Mouse (Mus musculus) gastrocnemius, adult 8-10 months (tissue): ENCODE data around the gene Gm4141. TPM values are rescaled to one million over a fixed set of nuclear protein-coding genes. Genes with fewer than 3 reads are reported as not detected.
"Not testable (repeated sequence)": the region's sequence is repeated elsewhere in the genome, so short reads cannot be mapped to it uniquely, and the experiment has no call there.

Experiments
- DNase-seq, 2 experiments: peaks; one replicate each; pipeline ENCODE4 v3.0.0; 2022; ENCODE audit warnings: low spot score in 2 of 2
- total RNA-seq, 4 experiments: library from RNA; stranded (reverse); gene quantifications; 2 replicates each; pipeline ENCODE4 v1.2.4; 2022

Gm4141 gene
- total RNA-seq: not detected

- DNase-seq: not testable (repeated sequence)
These were observed at the start of gene Gm4141 for GRCm38 (mm10) chr7:20576141-20576540. TSS of gene Gm4141 (minus strand) at chr7:20576241.

- not testable (repeated sequence) for DNase-seq
These were observed 22.9 kb upstream of the Gm4141 start, which contains the start of gene Gm4513 for GRCm38 (mm10) chr7:20598921-20599320. TSS of gene Gm4513 (minus strand) at chr7:20599021.

- DNase-seq: not testable (repeated sequence)
These were observed 30.4 kb downstream of the Gm4141 start, which contains the start of gene Gm5726 for GRCm38 (mm10) chr7:20545657-20546056. TSS of gene Gm5726 (minus strand) at chr7:20545757.

- DNase-seq: not testable (repeated sequence)
These were observed 42.5 kb downstream of the Gm4141 start, which contains the start of gene Vmn1r104 for GRCm38 (mm10) chr7:20533537-20533936. TSS of gene Vmn1r104 (plus strand) at chr7:20533837.

Other genes with a start within 250 kb of the Gm4141 start
- not detected for gene Gm4133, start 242.2 kb downstream of the Gm4141 start, total RNA-seq
- not detected for gene Gm5728, start 200.8 kb downstream of the Gm4141 start, total RNA-seq
- not detected for gene Vmn1r100, start 158.3 kb downstream of the Gm4141 start, total RNA-seq
- gene Vmn1r101, start 133.6 kb downstream of the Gm4141 start, total RNA-seq: not detected
- not detected for gene Gm10670, start 101.3 kb downstream of the Gm4141 start, total RNA-seq
- gene Vmn1r103, start 65.7 kb downstream of the Gm4141 start, total RNA-seq: not detected
- not detected for gene Vmn1r104, start 42.4 kb downstream of the Gm4141 start, total RNA-seq
- gene Gm5726, start 30.5 kb downstream of the Gm4141 start, total RNA-seq: not detected
- not detected for gene Gm4513, start 22.8 kb upstream of the Gm4141 start, total RNA-seq
- gene Vmn1r107, start 92.7 kb upstream of the Gm4141 start, total RNA-seq: not detected
- not detected for gene Vmn1r111, start 127.0 kb upstream of the Gm4141 start, total RNA-seq
- gene Gm10668, start 154.4 kb upstream of the Gm4141 start, total RNA-seq: not detected
- gene Vmn1r112, start 194.9 kb upstream of the Gm4141 start, total RNA-seq: not detected
- gene Vmn1r113, start 211.0 kb upstream of the Gm4141 start, total RNA-seq: not detected
- gene Vmn1r114, start 235.9 kb upstream of the Gm4141 start, total RNA-seq: not detected